Mouse (Mus musculus): ENCODE measurements around the gene Tubg2. TPM values are rescaled to one million over a fixed set of nuclear protein-coding genes. Genes with fewer than 3 reads are reported as not detected.
"Not testable (repeated sequence)": the region's sequence is repeated elsewhere in the genome, so short reads cannot be mapped to it uniquely, and the experiment has no call there.

Tubg2 gene
- polyA plus RNA-seq, 1 experiment from 2014 or later, result 3.1 TPM

- H3K4me2 ChIP-seq; ATAC-seq (ENCODE audit: extremely low read depth, insufficient number of reproducible peaks, low FRiP score, low TSS enrichment); H3K9me3 ChIP-seq; H3K9ac ChIP-seq; H3K4me3 ChIP-seq; H3K27me3 ChIP-seq (replicated peaks); H3K27ac ChIP-seq (replicated peaks): not testable (repeated sequence)
- Histone ChIP-seq H3K4me1 (peaks cover 17% of the 10 kb centered on the region), H3K36me3 (peaks cover 58% of the 10 kb centered on the region)
- WGBS, result 91% methylated on average over 8 of the region's 8 CpGs
Observed at GRCm38 (mm10) chr11:101124494-101124893, 31.2 kb upstream of the Tubg2 start.

DNA sequence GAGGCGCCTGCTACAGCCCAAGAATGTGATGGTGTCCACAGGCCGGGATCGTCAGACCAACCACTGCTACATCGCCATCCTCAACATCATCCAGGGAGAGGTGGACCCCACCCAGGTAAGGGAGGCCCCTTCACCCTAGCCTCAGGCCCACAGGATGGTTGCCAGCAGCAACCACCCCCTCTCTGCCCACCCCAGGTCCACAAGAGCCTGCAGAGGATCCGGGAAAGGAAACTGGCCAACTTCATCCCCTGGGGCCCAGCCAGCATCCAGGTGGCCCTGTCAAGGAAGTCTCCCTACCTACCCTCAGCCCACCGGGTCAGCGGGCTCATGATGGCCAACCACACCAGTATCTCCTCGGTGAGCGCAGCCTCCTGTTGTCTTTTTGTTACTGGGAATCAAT lies 30.7 kb upstream of the Tubg2 start:
- Histone ChIP-seq H3K36me3 (peaks cover 58% of the 10 kb centered on the region), H3K4me1 (peaks cover 19% of the 10 kb centered on the region)
- H3K4me3 ChIP-seq; ATAC-seq (ENCODE audit: extremely low read depth, insufficient number of reproducible peaks, low FRiP score, low TSS enrichment); H3K27ac ChIP-seq (replicated peaks); H3K4me2 ChIP-seq; H3K27me3 ChIP-seq (replicated peaks); H3K9me3 ChIP-seq; H3K9ac ChIP-seq: not testable (repeated sequence)
- 94% methylated on average over 9 of the region's 9 CpGs for WGBS

DNA sequence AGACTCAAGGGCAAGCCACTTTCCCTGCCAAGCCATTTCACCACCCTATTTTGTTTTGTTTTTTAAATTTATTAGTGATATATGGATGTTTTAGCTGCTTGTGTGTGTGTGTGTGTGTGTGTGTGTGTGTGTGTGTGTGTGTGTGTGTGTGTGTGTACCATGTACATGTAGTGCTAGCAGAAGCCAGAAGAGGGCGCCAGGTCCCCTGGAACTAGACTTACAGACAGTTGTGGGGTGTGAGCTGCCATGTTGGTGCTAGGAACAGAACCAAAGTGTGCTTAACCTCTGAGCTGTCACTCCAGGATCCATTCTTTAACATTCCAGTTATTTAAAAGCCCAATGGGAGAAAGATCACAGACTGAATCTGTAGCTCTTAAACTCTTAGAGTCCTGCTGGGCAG lies 28.6 kb upstream of the Tubg2 start:
- Histone ChIP-seq H3K4me2 (no peak overlapping the region), H3K4me1 (peaks cover 18% of the 10 kb centered on the region), H3K9ac (no peak overlapping the region), H3K9me3 (no peaks in the 10 kb centered on the region), H3K4me3 (no peak overlapping the region), H3K27me3 (replicated peaks) (no peaks in the 10 kb centered on the region), H3K27ac (replicated peaks) (no peak overlapping the region), H3K36me3 (peaks cover 52% of the 10 kb centered on the region)
- WGBS, result 90% methylated on average over 1 of the region's 1 CpGs
- ATAC-seq (ENCODE audit: extremely low read depth, insufficient number of reproducible peaks, low FRiP score, low TSS enrichment), result no peak

- H3K27ac ChIP-seq (replicated peaks), result no peak overlapping the region
Observed at GRCm38 (mm10) chr11:101128996-101129577, 26.6 kb upstream of the Tubg2 start.

DNA sequence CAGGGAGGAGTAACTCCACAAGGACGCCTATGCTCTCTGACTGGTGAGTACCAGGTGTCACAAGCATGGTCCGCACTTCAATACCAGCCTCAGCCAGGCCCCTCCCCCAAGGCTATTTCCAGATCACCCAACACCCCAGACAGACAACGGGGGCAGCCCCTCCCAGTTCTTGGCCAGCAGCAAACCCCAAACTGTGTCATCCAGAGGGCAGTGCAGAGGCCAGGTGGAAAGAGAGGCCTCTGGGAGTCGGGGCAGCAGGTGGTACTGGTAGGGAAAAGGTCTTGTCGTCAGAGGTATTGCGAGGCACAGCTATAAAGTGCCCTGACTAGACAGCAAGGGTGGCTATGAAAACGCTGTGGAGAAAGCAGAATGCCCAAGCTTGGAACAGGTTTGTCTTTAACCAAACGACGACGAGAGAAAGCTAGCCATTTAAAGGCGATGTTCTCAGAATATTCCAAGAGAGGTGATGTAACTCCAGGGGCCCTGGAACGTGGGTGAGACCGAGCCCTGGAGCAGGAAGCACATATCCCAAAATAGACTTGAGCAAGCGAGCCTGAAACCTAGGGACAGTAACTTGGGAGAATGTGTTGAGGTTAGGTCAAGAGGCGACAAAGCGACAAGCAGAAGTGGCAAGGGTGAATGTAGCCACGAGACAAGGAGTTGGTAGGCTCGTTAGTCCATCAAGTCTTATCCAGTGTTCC lies 25.5 kb upstream of the Tubg2 start:
- peak; percentile 45; the same call in 1 of the 2 replicates for ATAC-seq (ENCODE audit: extremely low read depth, insufficient number of reproducible peaks, low FRiP score, low TSS enrichment)
- 20% methylated on average over 18 of the region's 18 CpGs for WGBS

More at GRCm38 (mm10) chr11:101128996-101129577, 26.6 kb upstream of the Tubg2 start:
- no peak overlapping the region for H3K4me3 ChIP-seq
- no peaks in the 10 kb centered on the region for H3K27me3 ChIP-seq (replicated peaks)
- H3K9ac ChIP-seq, result no peak overlapping the region
- no peak for ATAC-seq (ENCODE audit: extremely low read depth, insufficient number of reproducible peaks, low FRiP score, low TSS enrichment)
- H3K4me1 ChIP-seq, result peaks cover 21% of the 10 kb centered on the region
- no peaks in the 10 kb centered on the region for H3K9me3 ChIP-seq
- peaks cover 31% of the 10 kb centered on the region for H3K36me3 ChIP-seq
- no peak overlapping the region for H3K4me2 ChIP-seq
- WGBS, result 84% methylated on average over 11 of the region's 11 CpGs

DNA sequence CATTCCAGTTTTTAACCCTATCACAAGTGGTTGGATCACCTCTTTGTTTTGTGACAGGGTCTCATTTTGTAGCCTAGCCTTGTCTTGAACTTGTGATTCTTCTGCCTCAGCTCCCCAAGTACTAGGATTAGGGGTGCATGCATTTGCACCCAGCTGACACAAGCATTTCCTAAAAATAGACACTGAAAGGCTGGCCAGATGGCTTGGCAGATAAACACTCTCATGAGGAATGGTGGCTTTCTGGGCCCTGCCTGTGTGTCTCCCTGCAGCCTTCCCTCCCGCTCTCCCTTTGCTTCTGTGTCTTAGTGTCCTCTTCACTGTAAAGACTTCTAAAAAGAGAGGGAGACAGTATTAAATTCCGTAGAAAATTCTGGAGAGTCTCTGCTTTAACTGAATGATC lies 24.5 kb upstream of the Tubg2 start:
- Histone ChIP-seq H3K4me1 (peaks cover 29% of the 10 kb centered on the region), H3K27me3 (replicated peaks) (no peaks in the 10 kb centered on the region), H3K27ac (replicated peaks) (no peak overlapping the region), H3K4me2 (no peak overlapping the region), H3K9ac (no peak overlapping the region), H3K36me3 (peaks cover 12% of the 10 kb centered on the region), H3K9me3 (no peaks in the 10 kb centered on the region), H3K4me3 (no peak overlapping the region)
- 79% methylated on average over 2 of the region's 2 CpGs for WGBS
- no peak for ATAC-seq (ENCODE audit: extremely low read depth, insufficient number of reproducible peaks, low FRiP score, low TSS enrichment)

More for the DNA sequence above, 25.5 kb upstream of the Tubg2 start:
- Histone ChIP-seq H3K4me2 (peak overlapping the region; percentile 39), H3K9ac (peak overlapping the region; percentile 5; the same call in 1 of the 2 replicates), H3K4me1 (peaks cover 29% of the 10 kb centered on the region), H3K4me3 (no peak overlapping the region), H3K9me3 (no peaks in the 10 kb centered on the region), H3K27ac (replicated peaks) (peak overlapping the region; percentile 83), H3K27me3 (replicated peaks) (no peaks in the 10 kb centered on the region), H3K36me3 (peaks cover 22% of the 10 kb centered on the region)

- Histone ChIP-seq H3K27ac (replicated peaks) (no peak overlapping the region), H3K4me2 (no peak overlapping the region), H3K9me3 (no peaks in the 10 kb centered on the region), H3K27me3 (replicated peaks) (no peaks in the 10 kb centered on the region), H3K4me1 (peaks cover 29% of the 10 kb centered on the region), H3K4me3 (no peak overlapping the region), H3K9ac (no peak overlapping the region), H3K36me3 (peaks cover 7% of the 10 kb centered on the region)
- WGBS, result 90% methylated on average over 6 of the region's 6 CpGs
- ATAC-seq (ENCODE audit: extremely low read depth, insufficient number of reproducible peaks, low FRiP score, low TSS enrichment), result no peak
Observed at GRCm38 (mm10) chr11:101131701-101132100, 24.0 kb upstream of the Tubg2 start.

GRCm38 (mm10) chr11:101133037-101133436 lies 22.7 kb upstream of the Tubg2 start:
- Histone ChIP-seq H3K36me3 (no peaks in the 10 kb centered on the region), H3K9ac (no peak overlapping the region), H3K9me3 (no peaks in the 10 kb centered on the region), H3K4me1 (peaks cover 29% of the 10 kb centered on the region), H3K27me3 (replicated peaks) (no peaks in the 10 kb centered on the region), H3K4me3 (no peak overlapping the region), H3K27ac (replicated peaks) (no peak overlapping the region), H3K4me2 (no peak overlapping the region)
- 56% methylated on average over 12 of the region's 12 CpGs for WGBS
- ATAC-seq (ENCODE audit: extremely low read depth, insufficient number of reproducible peaks, low FRiP score, low TSS enrichment), result no peak

GRCm38 (mm10) chr11:101134217-101134865 lies 21.4 kb upstream of the Tubg2 start:
- WGBS, result 61% methylated on average over 13 of the region's 13 CpGs
- Histone ChIP-seq H3K9ac (no peak overlapping the region; the same call in 1 of the 2 replicates), H3K9me3 (no peaks in the 10 kb centered on the region), H3K4me1 (peaks cover 33% of the 10 kb centered on the region), H3K36me3 (no peaks in the 10 kb centered on the region), H3K4me2 (no peak overlapping the region), H3K4me3 (no peak overlapping the region), H3K27me3 (replicated peaks) (no peaks in the 10 kb centered on the region), H3K27ac (replicated peaks) (no peak overlapping the region)
- no peak for ATAC-seq (ENCODE audit: extremely low read depth, insufficient number of reproducible peaks, low FRiP score, low TSS enrichment)

DNA sequence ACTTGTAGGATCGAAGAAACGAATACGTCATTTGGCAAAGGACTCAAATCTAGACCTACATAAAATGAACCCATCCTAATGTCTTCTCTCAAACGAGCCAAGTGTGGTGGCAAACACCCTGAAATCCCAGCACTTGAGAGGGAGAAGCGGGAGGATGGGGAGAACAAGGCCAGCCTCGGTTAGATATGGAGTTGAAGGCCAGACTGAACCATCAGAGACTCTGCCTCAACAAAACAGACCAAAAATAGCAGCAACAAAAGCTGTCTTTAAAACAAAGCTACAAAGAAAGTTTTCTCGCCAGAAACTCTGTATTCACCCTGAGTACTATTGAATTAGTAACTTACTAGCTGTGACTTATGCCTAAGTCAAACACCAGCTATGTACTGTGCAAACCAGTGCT lies 18.7 kb upstream of the Tubg2 start:
- H3K4me2 ChIP-seq, result no peak overlapping the region
- WGBS, result 70% methylated on average over 7 of the region's 7 CpGs
- H3K4me3 ChIP-seq, result no peak overlapping the region
- H3K9me3 ChIP-seq, result no peaks in the 10 kb centered on the region
- peaks cover 37% of the 10 kb centered on the region for H3K4me1 ChIP-seq
- H3K36me3 ChIP-seq, result no peaks in the 10 kb centered on the region
- no peak for ATAC-seq (ENCODE audit: extremely low read depth, insufficient number of reproducible peaks, low FRiP score, low TSS enrichment)
- H3K27ac ChIP-seq (replicated peaks), result no peak overlapping the region
- H3K27me3 ChIP-seq (replicated peaks), result no peaks in the 10 kb centered on the region
- no peak overlapping the region for H3K9ac ChIP-seq

DNA sequence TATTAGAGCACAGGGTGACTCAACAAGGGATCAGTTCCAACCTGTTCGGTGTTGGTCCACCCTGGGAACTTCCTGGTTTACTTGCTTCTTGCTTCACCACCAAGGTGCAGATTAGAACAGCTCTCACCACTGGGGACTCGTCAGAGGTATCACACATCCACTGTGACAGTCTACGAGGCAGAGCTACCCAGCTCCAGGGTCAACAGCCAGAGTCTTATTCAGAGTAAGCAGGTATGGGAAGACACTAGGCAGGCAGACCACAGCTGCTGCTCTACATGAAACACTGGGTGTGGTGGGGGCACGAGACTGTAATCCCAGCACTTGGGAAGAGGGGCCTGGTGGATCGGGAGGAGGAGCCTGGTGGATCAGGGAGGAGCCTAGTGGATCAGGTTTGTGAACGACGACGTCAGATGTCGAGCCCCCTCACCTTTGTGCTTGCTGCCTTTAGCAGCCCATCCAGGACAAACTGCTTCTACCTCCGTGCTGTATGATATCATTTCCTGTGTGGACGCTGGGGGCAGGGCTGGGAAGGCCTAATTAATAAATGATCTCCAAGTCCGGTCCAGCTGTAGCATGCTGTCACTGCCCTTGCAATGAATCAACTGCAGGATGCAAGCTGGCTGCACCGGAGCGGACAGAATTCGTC lies 17.0 kb upstream of the Tubg2 start:
- Histone ChIP-seq H3K27ac (replicated peaks) (no peak overlapping the region), H3K4me3 (peak overlapping the region; percentile 15; the same call in 1 of the 2 replicates), H3K27me3 (replicated peaks) (no peaks in the 10 kb centered on the region), H3K4me1 (peaks cover 40% of the 10 kb centered on the region), H3K9ac (peak overlapping the region; percentile 3; the same call in 1 of the 2 replicates), H3K36me3 (no peaks in the 10 kb centered on the region), H3K9me3 (no peaks in the 10 kb centered on the region), H3K4me2 (peak overlapping the region; percentile 48)
- ATAC-seq (ENCODE audit: extremely low read depth, insufficient number of reproducible peaks, low FRiP score, low TSS enrichment), result no peak
- WGBS, result 28% methylated on average over 15 of the region's 15 CpGs
